In the genomic region with DNA sequence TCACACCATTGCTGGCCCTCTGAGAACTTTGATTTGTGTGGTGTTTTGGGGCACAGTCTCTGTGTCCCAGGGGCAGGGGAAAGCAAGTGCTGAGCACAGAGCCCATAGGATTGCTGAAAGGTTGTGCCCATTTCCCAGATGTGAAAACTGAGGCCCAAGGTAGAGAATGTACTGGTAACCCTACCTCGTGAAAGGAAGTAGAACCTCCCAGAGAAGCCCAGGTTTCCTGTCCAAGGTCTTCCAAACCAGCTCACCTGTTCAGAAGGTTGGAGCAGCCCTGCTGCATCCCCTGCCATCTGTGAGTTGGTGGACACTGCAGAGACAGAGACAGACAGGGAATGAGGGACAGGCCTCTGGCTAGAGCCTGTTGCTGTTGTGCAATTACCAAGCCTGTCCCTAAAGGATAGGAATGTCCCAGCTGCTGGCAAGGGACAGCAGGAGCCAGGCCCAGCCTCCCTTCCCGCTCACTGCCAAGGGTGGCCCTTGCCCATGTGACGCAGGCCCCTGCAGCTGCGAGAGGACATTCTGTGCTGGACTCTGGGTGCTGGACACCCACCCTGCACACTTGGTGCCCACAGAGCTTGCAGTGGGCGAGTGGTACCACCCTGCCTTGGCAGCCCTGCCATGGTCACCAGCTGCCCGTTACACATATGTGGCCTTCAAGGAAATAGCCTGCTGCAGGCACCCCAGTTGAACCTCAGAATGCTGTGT, we compare ENCODE assay signal across 9 mouse cellular contexts. TPM values are rescaled to one million over a fixed set of nuclear protein-coding genes. Genes with fewer than 3 reads are reported as not detected.
DNase-seq lines count a peak whose midpoint lies in the region; ATAC-seq and TF ChIP-seq lines count a peak whose summit lies in the region.
"Had no signal": no experiment of that assay in that cellular context is flagged by ENCODE, and none has a peak within 500 bp of the region (broad histone marks: within the 10 kb centered on the region; RNA-seq: fewer than 3 reads in every experiment).

No protein-coding gene starts in this region.

- H3K4me1 ChIP-seq in forebrain, embryonic 15.5 days: no peaks in the 10 kb centered on the region
- H3K4me1 ChIP-seq: neural tube, embryonic 12.5 days had no signal

- peak; percentile 20; the same call in 1 of the 2 replicates for ATAC-seq in cerebellum, adult (ENCODE audit: insufficient number of reproducible peaks, low FRiP score, low TSS enrichment)
- no peak for ATAC-seq in activated CD4-positive, CD25-positive, alpha-beta regulatory T cell, adult 4 months
- ATAC-seq in forebrain, embryonic 15.5 days (replicated peaks): no peak

- intact Hi-C loops in left cerebral cortex, adult 2 months (cut with DNase I): no loop called here

- peak overlapping the region; percentile 72 for H3K27ac ChIP-seq in left cerebral cortex, adult 2 months
- no peak overlapping the region for H3K27ac ChIP-seq in forebrain, embryonic 15.5 days (replicated peaks)
- H3K27ac ChIP-seq: neural tube, embryonic 12.5 days had no signal

- no peak overlapping the region for H3K4me2 ChIP-seq in forebrain, embryonic 15.5 days (replicated peaks)
- H3K4me2 ChIP-seq: neural tube, embryonic 12.5 days had no signal

- no peak for DNase-seq in cerebellum, postnatal 10 days
- peak; percentile 44 for DNase-seq in urinary bladder, postnatal 14 days (ENCODE audit: low spot score)
- no peak for DNase-seq in urinary bladder, postnatal 10 days (ENCODE audit: low spot score)
- peak; percentile 59 to 65 for DNase-seq in left cerebral cortex, adult 2 months (ENCODE audit: extremely low spot score in 1 of 2, low spot score in 2 of 2)
- DNase-seq in ovary, postnatal 14 days (ENCODE audit: low spot score): no peak

- TF ChIP-seq CTCF in left cerebral cortex, adult 2 months (IDR thresholded peaks at IDR 0.05): no peak

- H3K9ac ChIP-seq in forebrain, embryonic 15.5 days (replicated peaks): no peak overlapping the region
- H3K9ac ChIP-seq: neural tube, embryonic 12.5 days had no signal

- H3K27me3 ChIP-seq in forebrain, embryonic 15.5 days: no peaks in the 10 kb centered on the region
- H3K27me3 ChIP-seq: neural tube, embryonic 12.5 days had no signal

- peaks cover 2% of the 10 kb centered on the region; the same call in 1 of the 2 replicates for H3K36me3 ChIP-seq in forebrain, embryonic 15.5 days

- peak overlapping the region; percentile 1; the same call in 1 of the 2 replicates for H3K4me3 ChIP-seq in left cerebral cortex, adult 2 months
- H3K4me3 ChIP-seq in forebrain, embryonic 15.5 days: no peak overlapping the region
- H3K4me3 ChIP-seq: neural tube, embryonic 12.5 days had no signal

- no peaks in the 10 kb centered on the region for H3K9me3 ChIP-seq in forebrain, embryonic 15.5 days
- H3K9me3 ChIP-seq: neural tube, embryonic 12.5 days had no signal

- WGBS in forebrain, embryonic 15.5 days: 75% methylated on average over 6 of the region's 6 CpGs

RNA-seq across cellular contexts. Expression of gene Plin4, which starts 1.1 kb away (rescaled TPM):
- total RNA-seq in left cerebral cortex, adult 2 months (2021): 1 to 10 TPM; 5.0 to 7.4 TPM
- polyA plus RNA-seq in activated CD4-positive, CD25-positive, alpha-beta regulatory T cell, adult 4 months (2017; shearing (Covaris generic)): under 1 TPM in 1 of 2 experiments, not detected in 1; 0.15 TPM
- polyA plus RNA-seq in forebrain, embryonic 15.5 days (2015; fragmentation: Nextera tagmentation; extraction: Ambion mirVana): 0.11 TPM in 2 replicates

RNA-seq across cellular contexts. Expression of gene Plin5, which starts 8.9 kb away (rescaled TPM):
- under 1 TPM; 0.38 to 0.68 TPM for total RNA-seq in left cerebral cortex, adult 2 months (2021)
- polyA plus RNA-seq in activated CD4-positive, CD25-positive, alpha-beta regulatory T cell, adult 4 months (2017; shearing (Covaris generic)): not detected
- polyA plus RNA-seq in forebrain, embryonic 15.5 days (2015; fragmentation: Nextera tagmentation; extraction: Ambion mirVana): 0.69 and 0.74 TPM in 2 replicates

RNA-seq across cellular contexts. Expression of gene Lrg1, which starts 13.3 kb away (rescaled TPM):
- 1 to 10 TPM; 4.2 to 6.1 TPM for total RNA-seq in left cerebral cortex, adult 2 months (2021)
- under 1 TPM in 1 of 2 experiments, not detected in 1; 0.34 TPM for polyA plus RNA-seq in activated CD4-positive, CD25-positive, alpha-beta regulatory T cell, adult 4 months (2017; shearing (Covaris generic))
- polyA plus RNA-seq in forebrain, embryonic 15.5 days (2015; fragmentation: Nextera tagmentation; extraction: Ambion mirVana): 0.13 and 0.19 TPM in 2 replicates
- polyA plus RNA-seq: neural tube, embryonic 12.5 days had no signal

RNA-seq across cellular contexts. Expression of gene Hdgfl2, which starts 29.1 kb away (rescaled TPM):
- total RNA-seq in left cerebral cortex, adult 2 months (2021): 100 to 1,000 TPM; 102 to 109 TPM
- 10 to 100 TPM; 35.7 to 44.6 TPM for polyA plus RNA-seq in activated CD4-positive, CD25-positive, alpha-beta regulatory T cell, adult 4 months (2017; shearing (Covaris generic))
- 144 and 167 TPM in 2 replicates for polyA plus RNA-seq in forebrain, embryonic 15.5 days (2015; fragmentation: Nextera tagmentation; extraction: Ambion mirVana)

RNA-seq across cellular contexts. Expression of gene Sema6b, which starts 31.7 kb away (rescaled TPM):
- 100 to 1,000 TPM; 117 to 125 TPM for total RNA-seq in left cerebral cortex, adult 2 months (2021)
- not detected for polyA plus RNA-seq in activated CD4-positive, CD25-positive, alpha-beta regulatory T cell, adult 4 months (2017; shearing (Covaris generic))
- 13.6 and 14.2 TPM in 2 replicates for polyA plus RNA-seq in forebrain, embryonic 15.5 days (2015; fragmentation: Nextera tagmentation; extraction: Ambion mirVana)

Comparison
In these comparisons a context has a peak if more than half of its experiments do, and no peak if none do; other contexts are left out.
1. DNase-seq: peak in urinary bladder, postnatal 14 days (single experiment) and left cerebral cortex, adult 2 months (2 of 2); none in cerebellum, postnatal 10 days (0 of 2), urinary bladder, postnatal 10 days (single experiment) and ovary, postnatal 14 days (single experiment).